Mouse (Mus musculus) thymus, adult 2 months (tissue): ENCODE data around the gene Mindy3.

Experiments
- CTCF ChIP-seq: fragments of 200-500 bp; IDR thresholded peaks from 2 replicates; pipeline ENCODE4 v1.5.1; 2012; ENCODE audit warnings: mild to moderate bottlenecking, control low read depth, low read length, moderate library complexity, borderline replicate concordance; ENCODE audit not compliant: control insufficient read depth, poor library complexity, insufficient read depth; ENCODE audit errors: extremely low read depth
- POLR2A ChIP-seq: fragments of 200-500 bp; IDR thresholded peaks from 2 replicates; pipeline ENCODE4 v1.6.1; 2012; ENCODE audit warnings: mild to moderate bottlenecking, low read length, control low read depth, moderate library complexity; ENCODE audit not compliant: control insufficient read depth, poor library complexity, insufficient read depth; ENCODE audit errors: extremely low read depth

- TF ChIP-seq CTCF (no peak), POLR2A (no peak)
Observed at GRCm38 (mm10) chr2:12432055-12432454, 12.8 kb upstream of the Mindy3 start.
